Mouse (Mus musculus) megakaryocyte-erythroid progenitor cell, adult 5-6 weeks (primary cell): ENCODE measurements around the gene Grk6. TPM values are rescaled to one million over a fixed set of nuclear protein-coding genes. Genes with fewer than 3 reads are reported as not detected.

Experiments
- ATAC-seq: replicated peaks from 2 replicates; pipeline ENCODE4 v1.8.0; 2016; ENCODE audit warnings: mild to moderate bottlenecking, inconsistent platforms; ENCODE audit not compliant: severe bottlenecking, poor library complexity, low FRiP score, low TSS enrichment
- total RNA-seq, 2 experiments: library from RNA; stranded (forward) in 1 of 2; stranded (reverse) in 1 of 2; fragments of 200-1000, 215-1000 nt in 1 of 2; fragments of >200 nt in 1 of 2; fragmentation: Nextera tagmentation in 1 of 2; gene quantifications; 2 replicates each; pipeline ENCODE4 v1.2.3; 2014 to 2017

Grk6 gene
- total RNA-seq, 2 experiments from 2014 or later, result 61.4 to 82.4 TPM

DNA sequence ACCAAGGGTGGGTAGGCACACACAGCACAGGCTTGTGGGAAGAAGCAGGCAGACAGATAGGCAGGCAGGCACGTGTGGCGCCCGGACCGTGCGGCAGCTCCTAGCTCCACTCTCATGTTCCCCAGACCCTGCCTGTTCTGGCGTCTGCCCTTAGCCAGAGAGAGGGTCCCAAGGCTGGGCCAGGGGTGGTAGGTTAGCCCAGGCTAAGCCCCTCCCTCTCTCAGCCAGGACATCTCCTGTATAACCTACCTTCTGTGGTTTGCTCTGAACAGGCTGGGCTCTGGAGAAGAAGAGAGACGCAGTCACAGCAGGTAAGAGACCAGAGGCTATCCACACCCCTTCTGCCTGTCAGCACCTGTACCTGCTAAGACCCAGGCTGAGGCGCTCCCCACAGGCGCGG, 63.7 kb downstream of the Grk6 start:
- ATAC-seq, result no peak

- no peak for ATAC-seq
These were observed 65.4 kb downstream of the Grk6 start for GRCm38 (mm10) chr13:55510332-55510667.

Other genes with a start within 250 kb of the Grk6 start
- 99.4 and 139 TPM in 2 replicates for gene Nsd1, start 235.3 kb upstream of the Grk6 start, total RNA-seq (2014; fragmentation: Nextera tagmentation)
- 77.3 and 94.1 TPM in 2 replicates for gene Nsd1, start 235.3 kb upstream of the Grk6 start, total RNA-seq (2017)
- gene Prelid1, start 124.6 kb upstream of the Grk6 start, total RNA-seq (2014; fragmentation: Nextera tagmentation), result 173 and 220 TPM in 2 replicates
- gene Prelid1, start 124.6 kb upstream of the Grk6 start, total RNA-seq (2017), result 71.2 and 80.5 TPM in 2 replicates
- gene Rab24, start 123.1 kb upstream of the Grk6 start, total RNA-seq (2014; fragmentation: Nextera tagmentation), result 88.0 and 120 TPM in 2 replicates
- gene Rab24, start 123.1 kb upstream of the Grk6 start, total RNA-seq (2017), result 13.0 and 30.0 TPM in 2 replicates
- gene Mxd3, start 115.2 kb upstream of the Grk6 start, total RNA-seq (2014; fragmentation: Nextera tagmentation), result 9.9 TPM in 1 of 2 replicates, not detected in the other
- gene Mxd3, start 115.2 kb upstream of the Grk6 start, total RNA-seq (2017), result 3.6 and 5.0 TPM in 2 replicates
- gene Lman2, start 82.3 kb upstream of the Grk6 start, total RNA-seq (2014; fragmentation: Nextera tagmentation), result 110 and 122 TPM in 2 replicates
- 75.6 and 91.9 TPM in 2 replicates for gene Lman2, start 82.3 kb upstream of the Grk6 start, total RNA-seq (2017)
- 6.9 and 11.9 TPM in 2 replicates for gene Rgs14, start 75.3 kb upstream of the Grk6 start, total RNA-seq (2014; fragmentation: Nextera tagmentation)
- 1.8 and 3.2 TPM in 2 replicates for gene Rgs14, start 75.3 kb upstream of the Grk6 start, total RNA-seq (2017)
- gene Slc34a1, start 46.9 kb upstream of the Grk6 start, total RNA-seq (2014; fragmentation: Nextera tagmentation), result not detected in 2 replicates
- gene Slc34a1, start 46.9 kb upstream of the Grk6 start, total RNA-seq (2017), result not detected in 2 replicates
- not detected in 2 replicates for gene Pfn3, start 29.8 kb upstream of the Grk6 start, total RNA-seq (2014; fragmentation: Nextera tagmentation)
- gene Pfn3, start 29.8 kb upstream of the Grk6 start, total RNA-seq (2017), result not detected in 2 replicates
- gene F12, start 18.3 kb upstream of the Grk6 start, total RNA-seq (2014; fragmentation: Nextera tagmentation), result not detected in 2 replicates
- gene F12, start 18.3 kb upstream of the Grk6 start, total RNA-seq (2017), result not detected in 2 replicates
- gene Prr7, start 19.2 kb downstream of the Grk6 start, total RNA-seq (2014; fragmentation: Nextera tagmentation), result not detected in 2 replicates
- gene Prr7, start 19.2 kb downstream of the Grk6 start, total RNA-seq (2017), result not detected in 2 replicates
- 0.84 TPM in 1 of 2 replicates, not detected in the other for gene Dbn1, start 43.0 kb downstream of the Grk6 start, total RNA-seq (2014; fragmentation: Nextera tagmentation)
- gene Dbn1, start 43.0 kb downstream of the Grk6 start, total RNA-seq (2017), result 2.4 TPM in 1 of 2 replicates, not detected in the other
- 11.5 and 13.2 TPM in 2 replicates for gene Pdlim7, start 68.6 kb downstream of the Grk6 start, total RNA-seq (2014; fragmentation: Nextera tagmentation)
- gene Pdlim7, start 68.6 kb downstream of the Grk6 start, total RNA-seq (2017), result 3.0 and 4.3 TPM in 2 replicates
- 1.5 and 2.2 TPM in 2 replicates for gene Dok3, start 84.2 kb downstream of the Grk6 start, total RNA-seq (2014; fragmentation: Nextera tagmentation)
- 1.8 and 2.9 TPM in 2 replicates for gene Dok3, start 84.2 kb downstream of the Grk6 start, total RNA-seq (2017)
- gene Ddx41, start 91.6 kb downstream of the Grk6 start, total RNA-seq (2014; fragmentation: Nextera tagmentation), result 55.0 and 56.4 TPM in 2 replicates
- gene Ddx41, start 91.6 kb downstream of the Grk6 start, total RNA-seq (2017), result 58.9 and 64.3 TPM in 2 replicates
- 49.7 and 72.9 TPM in 2 replicates for gene Fam193b, start 126.0 kb downstream of the Grk6 start, total RNA-seq (2014; fragmentation: Nextera tagmentation)
- gene Fam193b, start 126.0 kb downstream of the Grk6 start, total RNA-seq (2017), result 17.9 and 22.9 TPM in 2 replicates
- 65.7 and 68.8 TPM in 2 replicates for gene Tmed9, start 128.7 kb downstream of the Grk6 start, total RNA-seq (2014; fragmentation: Nextera tagmentation)
- gene Tmed9, start 128.7 kb downstream of the Grk6 start, total RNA-seq (2017), result 145 and 158 TPM in 2 replicates
- 8.2 and 9.4 TPM in 2 replicates for gene B4galt7, start 154.8 kb downstream of the Grk6 start, total RNA-seq (2014; fragmentation: Nextera tagmentation)
- gene B4galt7, start 154.8 kb downstream of the Grk6 start, total RNA-seq (2017), result 9.8 and 16.3 TPM in 2 replicates
- gene Caml, start 177.9 kb downstream of the Grk6 start, total RNA-seq (2014; fragmentation: Nextera tagmentation), result 60.6 and 73.2 TPM in 2 replicates
- gene Caml, start 177.9 kb downstream of the Grk6 start, total RNA-seq (2017), result 57.7 and 60.8 TPM in 2 replicates
- gene Ddx46, start 190.0 kb downstream of the Grk6 start, total RNA-seq (2014; fragmentation: Nextera tagmentation), result 87.1 and 100 TPM in 2 replicates
- gene Ddx46, start 190.0 kb downstream of the Grk6 start, total RNA-seq (2017), result 131 and 141 TPM in 2 replicates
- 37.2 and 38.5 TPM in 2 replicates for gene B230219D22Rik, start 248.1 kb downstream of the Grk6 start, total RNA-seq (2014; fragmentation: Nextera tagmentation)
- gene B230219D22Rik, start 248.1 kb downstream of the Grk6 start, total RNA-seq (2017), result 25.8 and 36.3 TPM in 2 replicates